In genomic region chr14:50924281-50925064, GRCm38 (mm10) we compare ENCODE assay signal across 8 mouse cellular contexts. TPM values are rescaled to one million over a fixed set of nuclear protein-coding genes. Genes with fewer than 3 reads are reported as not detected.
DNase-seq lines count a peak whose midpoint lies in the region; ATAC-seq lines count a peak whose summit lies in the region.

Gene Osgep, minus strand, starts transcription at chr14:50924893.
Gene Apex1, plus strand, starts transcription at chr14:50924968.

- peak; percentile 92 for DNase-seq in WW6 (ENCODE audit: low read depth, low spot score)
- peak; percentile 94 to 97 for DNase-seq in cerebellum, postnatal 4 days (ENCODE audit: low spot score in 2 of 2)
- DNase-seq in gastrocnemius, adult 18-20 months (ENCODE audit: low spot score) = peak; percentile 97
- peak; percentile 94 to 97 for DNase-seq in left cerebral cortex, adult 18-20 months (ENCODE audit: low spot score in 2 of 2)
- DNase-seq in right cerebral cortex, adult 18-20 months = peak; percentile 97
- peak; percentile 88 for DNase-seq in urinary bladder, postnatal 10 days (ENCODE audit: low spot score)

- peak within 1 kb of the TSS; percentile 95 for H3K4me2 ChIP-seq in hindbrain, embryonic 16.5 days (ENCODE audit: low read length)

- H3K4me3 ChIP-seq in hindbrain, embryonic 16.5 days (ENCODE audit: low read length) = peak within 1 kb of the TSS; percentile 85
- peak within 1 kb of the TSS; percentile 79 for H3K4me3 ChIP-seq in macrophage (ENCODE audit: inconsistent target)

- H3K9ac ChIP-seq in hindbrain, embryonic 16.5 days (ENCODE audit: low read depth, low read length) = peak within 1 kb of the TSS; percentile 80

- peak within 1 kb of the TSS; percentile 82 for H3K27ac ChIP-seq in hindbrain, embryonic 16.5 days (ENCODE audit: low read depth, low read length)
- H3K27ac ChIP-seq in macrophage = peak within 1 kb of the TSS; percentile 74

- H3K36me3 ChIP-seq in hindbrain, embryonic 16.5 days (ENCODE audit: control insufficient read depth, insufficient read depth, low read length) = peaks cover 22% of the 10 kb centered on the region
- peaks cover 32% of the 10 kb centered on the region for H3K36me3 ChIP-seq in macrophage (ENCODE audit: inconsistent target)

- H3K4me1 ChIP-seq in hindbrain, embryonic 16.5 days (ENCODE audit: control insufficient read depth, insufficient read depth, low read depth, low read length) = peaks cover 22% of the 10 kb centered on the region

- ATAC-seq in hindbrain, embryonic 16.5 days = peak; percentile 97

- H3K9me3 ChIP-seq in hindbrain, embryonic 16.5 days (ENCODE audit: control insufficient read depth, low read length) = no peaks in the 10 kb centered on the region

- WGBS in hindbrain, embryonic 16.5 days = 0% methylated on average over 51 of the region's 57 CpGs
- under 1% methylated on average over 57 of the region's 57 CpGs for WGBS in macrophage (ENCODE audit: missing documents)

- H3K27me3 ChIP-seq in hindbrain, embryonic 16.5 days (replicated peaks; ENCODE audit: control insufficient read depth, insufficient read depth, low read length) = no peaks in the 10 kb centered on the region

- peaks cover 70% of the 10 kb centered on the region for H3K79me2 ChIP-seq in macrophage (ENCODE audit: inconsistent target)

RNA-seq across cellular contexts. Expression of gene Osgep, which starts in this region (rescaled TPM):
- total RNA-seq in gastrocnemius, adult 18-20 months (2021) = 10 to 100 TPM; 45.9 to 47.5 TPM
- polyA plus RNA-seq in hindbrain, embryonic 16.5 days (2015; fragmentation: Nextera tagmentation; extraction: Ambion mirVana) = 110 and 111 TPM in 2 replicates
- total RNA-seq in left cerebral cortex, adult 18-20 months (2021) = 10 to 100 TPM; 30.9 to 35.2 TPM
- total RNA-seq in macrophage (2018; cell fraction: chromatin; rRNA removed) = 10 to 100 TPM in 24 of 26 experiments, 1 to 10 TPM in 2; 7.4 to 46.8 (median 26.2) TPM
- total RNA-seq in macrophage (2018; cell fraction: cytosol; rRNA removed) = 10 to 100 TPM; 30.9 to 54.7 (median 37.9) TPM
- 10 to 100 TPM in 24 of 26 experiments, 1 to 10 TPM in 2; 9.4 to 31.7 (median 18.9) TPM for total RNA-seq in macrophage (2018; cell fraction: nucleus; rRNA removed)
- polyA plus RNA-seq in macrophage (2018) = 56.9 to 68.6 TPM (median 67.4 TPM) in 3 replicates

RNA-seq across cellular contexts. Expression of gene Apex1, which starts in this region (rescaled TPM):
- 10 to 100 TPM; 29.1 to 29.2 TPM for total RNA-seq in gastrocnemius, adult 18-20 months (2021)
- polyA plus RNA-seq in hindbrain, embryonic 16.5 days (2015; fragmentation: Nextera tagmentation; extraction: Ambion mirVana) = 158 and 167 TPM in 2 replicates
- total RNA-seq in left cerebral cortex, adult 18-20 months (2021) = 10 to 100 TPM; 57.7 to 61.6 TPM
- 10 to 100 TPM in 1 of 26 experiments, 1 to 10 TPM in 25; 1.3 to 13.7 (median 4.0) TPM for total RNA-seq in macrophage (2018; cell fraction: chromatin; rRNA removed)
- 10 to 100 TPM; 14.0 to 29.3 (median 21.1) TPM for total RNA-seq in macrophage (2018; cell fraction: cytosol; rRNA removed)
- total RNA-seq in macrophage (2018; cell fraction: nucleus; rRNA removed) = 10 to 100 TPM in 5 of 26 experiments, 1 to 10 TPM in 21; 3.2 to 20.0 (median 6.8) TPM
- 33.4 to 83.1 TPM (median 37.9 TPM) in 3 replicates for polyA plus RNA-seq in macrophage (2018)

Comparison
In these comparisons a context has a peak if more than half of its experiments do, and no peak if none do; other contexts are left out.
1. Peak in every context shown above with its lines: DNase-seq, ATAC-seq, H3K4me3 ChIP-seq and H3K27ac ChIP-seq.